Mouse (Mus musculus) gastrocnemius, adult 2 months (tissue): Measurements from ENCODE around the gene Usp28. TPM values are rescaled to one million over a fixed set of nuclear protein-coding genes. Genes with fewer than 3 reads are reported as not detected.

Experiments used
- DNase-seq: peaks from one replicate; pipeline ENCODE4 v3.0.0; 2022
- H3K27ac ChIP-seq: fragments of 200-600 bp; 2 replicates; pipeline ENCODE4 v1.8.1; 2022; ENCODE audit warnings: mild to moderate bottlenecking
- H3K4me3 ChIP-seq: fragments of 200-600 bp; 2 replicates; pipeline ENCODE4 v1.8.1; 2022; ENCODE audit warnings: mild to moderate bottlenecking, moderate library complexity
- CTCF ChIP-seq: fragments of 200-600 bp; IDR thresholded peaks from 2 replicates; pipeline ENCODE4 v1.8.1; 2022; ENCODE audit warnings: antibody characterized with exemption, mild to moderate bottlenecking, moderate library complexity
- intact Hi-C: fragments of 180-260 bp; cut with DNase I; formaldehyde crosslinking; loops from one replicate; pipeline ENCODE4 v1.15.1; 2025
- total RNA-seq, 2 experiments: library from RNA; stranded (reverse); gene quantifications; 2 replicates each; pipeline ENCODE4 v1.2.3; 2021

Usp28 gene
- total RNA-seq, 2 experiments from 2014 or later: 56.6 to 67.2 TPM

GRCm38 (mm10) chr9:49050901-49051300 lies 65.7 kb downstream of the Usp28 start:
- TF ChIP-seq CTCF: no peak
- Histone ChIP-seq H3K27ac (no peak overlapping the region), H3K4me3 (no peak overlapping the region)
- intact Hi-C loops: loop anchor here (5.0 to 10.0 kb wide), 3 partner anchors 49 to 556 kb away; partner anchors contain the start of genes Gm5617 and Rbm7
- no peak for DNase-seq

DNA sequence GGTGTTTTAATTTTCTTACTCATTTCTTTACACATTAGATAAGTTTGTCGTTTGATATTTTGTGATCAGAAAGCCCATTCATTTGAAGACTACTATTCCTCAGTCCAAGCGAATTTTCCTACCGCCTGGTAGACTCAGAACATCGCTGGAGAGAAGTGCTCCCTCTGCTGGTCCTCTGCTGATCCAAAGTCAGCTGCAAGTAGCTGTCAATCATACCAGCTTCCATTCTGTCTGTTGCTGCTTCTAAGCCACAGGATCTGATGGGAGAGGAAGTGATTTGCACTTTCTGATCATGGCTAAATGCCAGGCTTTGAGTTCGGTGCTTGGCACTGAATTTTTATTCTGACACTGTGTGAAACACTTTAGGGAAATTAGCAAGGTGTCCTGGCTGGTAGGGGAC lies 66.2 kb downstream of the Usp28 start:
- peak; percentile 89 for TF ChIP-seq CTCF
- DNase-seq: peak; percentile 73
- no peak overlapping the region for H3K4me3 ChIP-seq
- H3K27ac ChIP-seq: no peak overlapping the region
- intact Hi-C loops: loop anchor here (5.0 to 10.0 kb wide), 3 partner anchors 49 to 557 kb away; partner anchors contain the start of genes Gm5617 and Rbm7

DNA sequence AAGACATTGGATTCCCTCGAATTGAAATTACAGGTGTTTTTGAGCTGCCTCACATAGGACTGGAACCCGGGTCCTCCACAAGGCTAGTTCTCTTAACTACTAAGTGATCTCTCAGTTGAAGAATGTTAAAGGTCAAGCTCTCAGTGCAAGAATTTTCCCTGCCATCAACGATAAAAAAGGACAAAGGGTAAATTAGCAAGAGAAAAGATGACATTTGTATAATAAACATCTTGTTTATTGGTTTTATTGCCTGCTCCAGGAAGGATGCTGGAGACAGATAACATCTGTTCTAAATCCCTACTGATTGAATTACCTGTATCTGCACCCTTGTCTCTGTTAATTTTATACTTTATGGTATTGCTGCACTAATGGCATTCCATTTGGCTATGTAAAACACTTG lies 68.9 kb downstream of the Usp28 start:
- Histone ChIP-seq H3K27ac (no peak overlapping the region), H3K4me3 (no peak overlapping the region)
- TF ChIP-seq CTCF: no peak
- intact Hi-C loops: loop anchor here (5.0 to 10.0 kb wide), 3 partner anchors 52 to 559 kb away; partner anchors contain the start of genes Gm5617 and Rbm7
- no peak for DNase-seq

DNA sequence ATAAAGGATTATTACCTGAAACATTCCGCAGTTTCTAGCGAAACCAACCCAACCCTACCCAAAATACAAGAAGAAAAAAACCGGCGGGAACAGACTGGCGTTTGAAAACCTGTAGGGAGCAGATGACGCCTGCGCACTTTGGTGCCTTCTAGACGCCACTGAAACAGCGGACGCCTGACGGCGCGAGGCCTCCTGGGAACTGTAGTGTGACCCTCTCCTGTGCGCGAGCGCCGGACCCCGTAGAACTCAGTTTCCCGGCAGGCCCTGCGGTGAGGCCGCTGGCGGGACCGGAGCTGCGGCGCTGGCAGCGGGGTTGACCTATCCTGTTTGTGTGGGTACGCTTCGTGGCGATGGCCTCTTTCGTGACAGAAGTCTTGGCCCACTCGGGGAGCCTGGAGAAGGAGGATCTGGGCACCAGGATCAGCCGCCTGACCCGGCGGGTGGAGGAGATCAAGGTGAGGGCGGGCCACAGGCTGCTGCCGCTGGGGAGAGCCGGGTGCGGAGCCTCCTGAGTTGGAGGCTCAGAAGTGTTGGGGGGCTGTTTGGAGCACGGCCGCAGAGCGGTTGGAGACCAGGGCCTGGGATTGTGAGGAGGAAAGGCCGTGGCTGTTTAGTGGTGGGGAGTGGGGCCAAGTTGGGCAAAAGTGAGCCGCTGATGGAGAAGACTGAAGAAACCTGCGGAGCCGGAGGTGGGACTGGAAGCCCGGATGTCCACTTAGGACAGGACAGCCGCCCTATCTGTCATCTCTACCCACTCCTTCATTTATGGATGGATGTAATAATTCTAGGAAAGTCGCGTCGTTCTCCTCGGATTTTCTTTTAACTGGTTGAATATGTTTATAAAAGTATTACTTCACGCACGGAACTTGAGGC lies 70.4 kb downstream of the Usp28 start, which contains the start of gene Zw10:
TSS of gene Zw10 (plus strand) at position 281 of the 873 bp plus-strand sequence.
- intact Hi-C loops: loop anchor here (10.0 kb wide), 1 partner anchor 561 kb away; the partner anchor contains the start of genes Gm5617 and Rbm7
- TF ChIP-seq CTCF: no peak
- DNase-seq: peak; percentile 97
- Histone ChIP-seq H3K27ac (peak within 1 kb of the TSS; percentile 92), H3K4me3 (peak within 1 kb of the TSS; percentile 88)

DNA sequence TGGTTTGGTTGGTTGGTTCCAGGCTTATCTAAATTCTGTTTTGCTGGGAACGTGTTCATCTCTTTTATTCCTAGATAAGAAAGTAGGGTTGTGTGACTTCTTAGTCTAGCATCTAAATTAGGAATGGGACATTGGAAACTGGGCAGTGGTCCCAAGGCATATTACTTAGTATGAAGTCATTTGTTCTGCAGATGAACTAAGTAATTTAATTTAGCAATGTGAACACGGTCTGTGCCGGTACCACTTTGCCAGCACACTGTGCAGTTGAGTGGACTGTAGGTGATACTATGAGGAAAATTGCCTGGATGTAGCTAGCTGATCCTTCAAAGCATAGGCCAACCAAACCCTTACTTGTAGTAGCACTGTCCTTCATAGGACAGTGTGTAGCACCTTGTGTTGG lies 91.7 kb downstream of the Usp28 start:
- peak overlapping the region; percentile 28; the same call in 1 of the 2 replicates for H3K27ac ChIP-seq
- peak; percentile 26 for DNase-seq
- H3K4me3 ChIP-seq: no peak overlapping the region
- intact Hi-C loops: no loop called here
- no peak for TF ChIP-seq CTCF

- intact Hi-C loops: loop anchor here (1.0 kb wide), 1 partner anchor 406 kb away; no protein-coding TSS in a partner anchor
- TF ChIP-seq CTCF: no peak
- Histone ChIP-seq H3K27ac (no peak within 1 kb of the TSS), H3K4me3 (no peak within 1 kb of the TSS)
- DNase-seq: no peak
These were observed 95.9 kb downstream of the Usp28 start, which contains the start of gene Tmprss5 for GRCm38 (mm10) chr9:49081107-49081506. Gene Tmprss5, plus strand, starts transcription at chr9:49081260.

DNA sequence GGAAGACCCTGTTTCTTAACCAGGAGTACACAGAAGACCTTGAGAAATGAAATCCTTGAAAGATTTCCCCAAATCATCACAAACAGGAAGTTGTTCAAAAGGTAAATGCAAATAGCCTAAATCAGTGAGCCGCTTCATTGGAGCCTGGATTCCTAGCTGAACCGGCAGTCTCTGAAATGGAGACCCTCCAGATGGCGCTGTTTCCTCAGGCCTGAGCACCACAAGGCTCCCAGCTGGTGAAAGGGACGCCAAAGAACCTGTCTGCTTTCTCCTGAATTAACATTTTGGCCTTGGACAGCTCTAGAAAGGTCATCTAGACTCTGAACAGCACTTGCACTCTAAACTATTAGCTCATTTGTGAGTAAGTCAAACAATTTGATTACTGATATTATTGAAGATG lies 96.4 kb downstream of the Usp28 start:
- no peak overlapping the region for H3K4me3 ChIP-seq
- TF ChIP-seq CTCF: peak; percentile 88
- H3K27ac ChIP-seq: no peak overlapping the region
- DNase-seq: peak; percentile 81
- intact Hi-C loops: loop anchor here (1.0 kb wide), 1 partner anchor 406 kb away; no protein-coding TSS in a partner anchor

- no peak overlapping the region for H3K4me3 ChIP-seq
- TF ChIP-seq CTCF: no peak
- DNase-seq: no peak
- intact Hi-C loops: no loop called here
- H3K27ac ChIP-seq: no peak overlapping the region
These were observed 102.1 kb downstream of the Usp28 start for GRCm38 (mm10) chr9:49087317-49087716.

Other genes with a start within 250 kb of the Usp28 start
- 100 to 1,000 TPM; 163 to 166 TPM for gene Zbtb16, start 149.2 kb upstream of the Usp28 start, total RNA-seq
- gene Htr3a, start 74.3 kb upstream of the Usp28 start, total RNA-seq: not detected
- not detected for gene Htr3b, start 20.4 kb upstream of the Usp28 start, total RNA-seq
- gene Zw10, start 70.2 kb downstream of the Usp28 start, total RNA-seq: 1 to 10 TPM; 8.2 to 8.8 TPM
- under 1 TPM in 1 of 2 experiments, not detected in 1; 0.33 TPM for gene Tmprss5, start 95.9 kb downstream of the Usp28 start, total RNA-seq